Mouse (Mus musculus) midbrain, embryonic 16.5 days (tissue): Measurements from ENCODE around the gene Flywch1. TPM values are rescaled to one million over a fixed set of nuclear protein-coding genes. Genes with fewer than 3 reads are reported as not detected.
"Not testable (repeated sequence)": the region's sequence is repeated elsewhere in the genome, so short reads cannot be mapped to it uniquely, and the experiment has no call there.

Source experiments
- ATAC-seq: fragments of 200-750 bp; cut with Nextera tagmentation; 2 replicates; pipeline ENCODE4 v1.8.0; 2017; ENCODE audit warnings: moderate TSS enrichment
- H3K27ac ChIP-seq: fragments of 300-500 bp; sonication (generic); 2 replicates; pipeline ENCODE4 v1.5.1; 2014; ENCODE audit warnings: mild to moderate bottlenecking, low read length, mixed read lengths
- H3K27me3 ChIP-seq: fragments of 300-500 bp; sonication (generic); 2 replicates; pipeline ENCODE4 v1.6.1; 2014; ENCODE audit warnings: low read depth, low read length, mixed read lengths; ENCODE audit not compliant: control insufficient read depth, insufficient read depth
- H3K36me3 ChIP-seq: fragments of 300-500 bp; sonication (generic); 2 replicates; pipeline ENCODE4 v1.6.1; 2014; ENCODE audit warnings: mild to moderate bottlenecking, low read length, moderate library complexity, mixed read lengths; ENCODE audit not compliant: control insufficient read depth, insufficient read depth
- H3K4me1 ChIP-seq: fragments of 300-500 bp; sonication (generic); 2 replicates; pipeline ENCODE4 v1.6.1; 2014; ENCODE audit warnings: mild to moderate bottlenecking, low read length, mixed read lengths; ENCODE audit not compliant: control insufficient read depth, insufficient read depth
- H3K4me2 ChIP-seq: fragments of 300-500 bp; sonication (generic); 2 replicates; pipeline ENCODE4 v1.6.1; 2014; ENCODE audit warnings: mild to moderate bottlenecking, low read length, mixed read lengths
- H3K4me3 ChIP-seq: fragments of 300-500 bp; sonication (generic); 2 replicates; pipeline ENCODE4 v1.5.1; 2014; ENCODE audit warnings: low read depth, mild to moderate bottlenecking, low read length, moderate library complexity, mixed read lengths
- H3K9ac ChIP-seq: fragments of 300-500 bp; sonication (generic); 2 replicates; pipeline ENCODE4 v1.6.1; 2014; ENCODE audit warnings: low read depth, low read length, mixed read lengths
- H3K9me3 ChIP-seq: fragments of 300-500 bp; sonication (generic); replicated peaks from 2 replicates; pipeline ENCODE4 v1.6.1; 2014; ENCODE audit warnings: mild to moderate bottlenecking, low read length, mixed read lengths; ENCODE audit not compliant: control insufficient read depth, poor library complexity, severe bottlenecking
- WGBS: fragments of 180-500 bp; shearing (Covaris S2); extraction: QIAGEN DNeasy Blood & Tissue Kit; methylation state at CpG from one replicate; pipeline ENCODE4 v1.1.7; 2014; 5-methylcytosine and 5-hydroxymethylcytosine counted together
- polyA plus RNA-seq: library from polyadenylated mRNA; unstranded; fragments of >200 nt; fragmentation: Nextera tagmentation; extraction: Ambion mirVana; gene quantifications from 2 replicates; pipeline ENCODE4 v1.2.1, GENCODE M21; 2015

Flywch1 gene
- polyA plus RNA-seq, 1 experiment from 2014 or later = 205 TPM

GRCm38 (mm10) chr17:23772219-23772556 is 786 bp upstream of the Flywch1 start:
- not testable (repeated sequence) for H3K27me3 ChIP-seq, H3K9me3 ChIP-seq, H3K9ac ChIP-seq, H3K36me3 ChIP-seq
- Histone ChIP-seq H3K27ac (peak overlapping the region; percentile 73), H3K4me2 (peak overlapping the region; percentile 67), H3K4me1 (peaks cover 19% of the 10 kb centered on the region), H3K4me3 (peak overlapping the region; percentile 91)
- 0 out of 2 replicates have a peak, but pooled peaks have one; percentile 12 for ATAC-seq
- 81% methylated on average over 2 of the region's 2 CpGs for WGBS

GRCm38 (mm10) chr17:23770896-23771283 is 512 bp downstream of the Flywch1 start:
- no peaks in the 10 kb centered on the region for H3K9me3 ChIP-seq
- no peak; the same call in 1 of the 2 replicates for ATAC-seq
- peaks cover 19% of the 10 kb centered on the region for H3K4me1 ChIP-seq
- peak overlapping the region; percentile 94 for H3K27ac ChIP-seq
- H3K4me3 ChIP-seq = peak overlapping the region; percentile 91
- WGBS = under 1% methylated on average over 19 of the region's 19 CpGs
- no peaks in the 10 kb centered on the region for H3K27me3 ChIP-seq
- H3K9ac ChIP-seq = peak overlapping the region; percentile 99
- peak overlapping the region; percentile 83 for H3K4me2 ChIP-seq
- no peaks in the 10 kb centered on the region for H3K36me3 ChIP-seq

DNA sequence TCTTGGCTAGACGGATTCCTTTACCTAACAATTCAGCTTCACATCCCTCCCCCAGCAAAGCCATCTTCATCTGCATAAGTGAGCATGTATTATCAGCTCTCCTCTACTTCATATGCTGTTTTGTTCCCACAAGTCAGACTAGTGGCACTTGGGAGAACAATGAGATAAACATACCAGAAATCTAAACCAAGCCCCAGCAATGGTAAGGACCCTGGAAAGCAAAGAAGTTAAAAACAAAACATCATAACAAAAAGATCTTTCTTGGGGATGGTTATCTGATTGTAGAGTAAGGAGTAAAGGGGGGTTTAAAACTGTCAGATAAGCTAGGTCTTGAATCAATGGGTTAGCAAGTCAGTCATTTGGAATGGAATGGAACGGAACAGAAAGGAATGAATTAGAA is 909 bp downstream of the Flywch1 start:
- H3K9me3 ChIP-seq = no peaks in the 10 kb centered on the region
- peaks cover 19% of the 10 kb centered on the region for H3K4me1 ChIP-seq
- peak overlapping the region; percentile 99 for H3K9ac ChIP-seq
- H3K27me3 ChIP-seq = no peaks in the 10 kb centered on the region
- ATAC-seq = no peak
- peak overlapping the region; percentile 94 for H3K27ac ChIP-seq
- peak overlapping the region; percentile 91 for H3K4me3 ChIP-seq
- WGBS = 0% methylated on average over 2 of the region's 2 CpGs
- H3K36me3 ChIP-seq = no peaks in the 10 kb centered on the region
- H3K4me2 ChIP-seq = peak overlapping the region; percentile 83

- Histone ChIP-seq H3K9me3 (no peaks in the 10 kb centered on the region), H3K27me3 (no peaks in the 10 kb centered on the region), H3K4me2 (no peak overlapping the region), H3K9ac (no peak overlapping the region), H3K4me3 (no peak overlapping the region), H3K4me1 (no peaks in the 10 kb centered on the region), H3K36me3 (peaks cover 33% of the 10 kb centered on the region), H3K27ac (no peak overlapping the region)
- WGBS = 86% methylated on average over 11 of the region's 11 CpGs
- 0 out of 2 replicates have a peak, but pooled peaks have one; percentile 7 for ATAC-seq
These were observed 8.4 kb downstream of the Flywch1 start for GRCm38 (mm10) chr17:23762976-23763375.

GRCm38 (mm10) chr17:23761155-23761554 is 10.2 kb downstream of the Flywch1 start:
- H3K4me2 ChIP-seq = no peak overlapping the region
- H3K27me3 ChIP-seq = no peaks in the 10 kb centered on the region
- WGBS = 96% methylated on average over 3 of the region's 3 CpGs
- H3K4me3 ChIP-seq = no peak overlapping the region
- H3K9me3 ChIP-seq = no peaks in the 10 kb centered on the region
- no peaks in the 10 kb centered on the region for H3K4me1 ChIP-seq
- H3K27ac ChIP-seq = no peak overlapping the region
- no peak for ATAC-seq
- H3K36me3 ChIP-seq = peaks cover 50% of the 10 kb centered on the region
- H3K9ac ChIP-seq = no peak overlapping the region

DNA sequence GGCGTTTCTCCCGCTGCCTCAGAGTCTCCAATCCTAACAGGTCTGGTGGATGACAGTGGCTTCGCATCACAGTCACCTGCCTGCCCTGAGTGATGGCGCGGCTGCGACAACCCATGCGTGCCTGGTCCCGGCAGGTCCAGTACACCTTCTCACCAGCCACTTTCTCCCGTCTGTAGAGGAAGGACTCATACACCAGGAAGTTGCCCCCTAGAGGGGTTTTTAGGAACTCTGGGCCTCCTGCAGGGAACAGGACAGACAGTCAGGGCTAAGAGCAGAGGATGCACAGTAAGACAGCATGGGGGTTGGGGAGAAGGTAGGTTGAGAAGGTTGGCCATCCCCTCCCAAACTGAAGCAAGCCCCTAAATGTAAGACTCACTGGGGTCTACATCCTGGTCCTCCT is 11.2 kb downstream of the Flywch1 start:
- H3K27ac ChIP-seq = no peak overlapping the region
- no peaks in the 10 kb centered on the region for H3K9me3 ChIP-seq
- H3K4me2 ChIP-seq = no peak overlapping the region
- H3K36me3 ChIP-seq = peaks cover 59% of the 10 kb centered on the region
- no peak overlapping the region for H3K4me3 ChIP-seq
- 96% methylated on average over 9 of the region's 9 CpGs for WGBS
- no peaks in the 10 kb centered on the region for H3K4me1 ChIP-seq
- no peak for ATAC-seq
- H3K9ac ChIP-seq = no peak overlapping the region
- H3K27me3 ChIP-seq = no peaks in the 10 kb centered on the region

DNA sequence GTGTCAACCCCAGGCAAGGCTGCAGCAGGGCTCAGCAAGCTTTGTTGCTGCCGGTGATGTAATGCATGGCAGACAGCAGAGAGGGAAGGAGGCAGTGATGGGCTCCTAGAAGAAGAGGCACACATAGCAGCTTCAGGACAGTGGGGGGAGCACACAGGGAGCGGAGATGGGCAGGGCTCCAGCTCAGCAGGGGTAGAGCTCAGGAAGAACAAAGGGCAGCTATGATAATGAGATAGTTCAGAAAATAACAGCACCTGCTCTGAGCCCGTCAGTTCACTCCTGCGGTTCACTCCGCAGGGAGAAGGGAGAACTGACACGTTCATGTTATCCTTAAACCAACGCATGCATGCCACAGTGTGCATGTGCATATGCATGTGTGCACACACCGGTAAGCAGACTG is 12.6 kb downstream of the Flywch1 start:
- Histone ChIP-seq H3K27me3 (no peaks in the 10 kb centered on the region), H3K9ac (no peak overlapping the region), H3K4me1 (no peaks in the 10 kb centered on the region), H3K36me3 (peaks cover 62% of the 10 kb centered on the region), H3K4me2 (no peak overlapping the region), H3K4me3 (no peak overlapping the region), H3K9me3 (no peaks in the 10 kb centered on the region), H3K27ac (no peak overlapping the region)
- no peak for ATAC-seq
- WGBS = 57% methylated on average over 8 of the region's 8 CpGs

- Histone ChIP-seq H3K27me3 (no peaks in the 10 kb centered on the region), H3K4me1 (no peaks in the 10 kb centered on the region), H3K36me3 (peaks cover 74% of the 10 kb centered on the region), H3K4me2 (no peak overlapping the region), H3K27ac (no peak overlapping the region), H3K9ac (no peak overlapping the region), H3K4me3 (no peak overlapping the region), H3K9me3 (no peaks in the 10 kb centered on the region)
- WGBS = 98% methylated on average over 9 of the region's 9 CpGs
- ATAC-seq = no peak
These were observed 13.8 kb downstream of the Flywch1 start for GRCm38 (mm10) chr17:23757581-23757980.

DNA sequence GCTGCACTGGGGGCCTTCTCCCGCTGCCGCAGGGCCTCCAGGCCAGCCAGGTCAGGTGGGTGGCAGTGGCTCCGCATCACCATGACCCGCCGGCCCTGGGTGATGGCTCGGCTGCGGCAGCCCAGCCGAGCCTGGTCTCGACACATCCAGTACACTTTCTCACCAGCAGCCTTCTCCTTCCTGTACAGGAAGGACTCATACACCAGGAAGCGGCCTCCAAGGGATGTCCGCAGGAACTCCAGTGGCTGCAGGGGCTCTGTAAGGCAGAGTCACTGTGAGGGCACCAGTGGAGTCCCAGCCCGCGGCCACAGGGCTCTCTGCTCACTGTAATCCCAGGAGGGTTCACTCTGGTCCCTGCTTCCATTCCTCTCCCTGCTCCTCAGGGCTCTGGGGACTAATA is 15.7 kb downstream of the Flywch1 start:
- no peak for ATAC-seq
- Histone ChIP-seq H3K4me3 (no peak overlapping the region), H3K27ac (no peak overlapping the region), H3K27me3 (no peaks in the 10 kb centered on the region), H3K9ac (no peak overlapping the region), H3K36me3 (peaks cover 78% of the 10 kb centered on the region), H3K4me2 (no peak overlapping the region), H3K9me3 (no peaks in the 10 kb centered on the region), H3K4me1 (no peaks in the 10 kb centered on the region)
- WGBS = 94% methylated on average over 13 of the region's 13 CpGs
